Mouse (Mus musculus): Measurements from ENCODE around the gene Renbp.

GRCm38 (mm10) chrX:73965307-73965706 lies 34.7 kb upstream of the Renbp start:
- TF ChIP-seq CTCF (conservative IDR thresholded peaks at IDR 0.05; ENCODE audit: low read length) (no peak), NANOG (IDR thresholded peaks at IDR 0.05; ENCODE audit: borderline replicate concordance, low read length) (no peak), POU5F1 (IDR thresholded peaks at IDR 0.05; ENCODE audit: borderline replicate concordance, low read length) (no peak)

Measured in E14TG2a.4 (cell line).